Mouse (Mus musculus) ES-Bruce4 (cell line): ENCODE data around the gene Gm16368. TPM values are rescaled to one million over a fixed set of nuclear protein-coding genes. Genes with fewer than 3 reads are reported as not detected.
"Not testable (repeated sequence)": the region's sequence is repeated elsewhere in the genome, so short reads cannot be mapped to it uniquely, and the experiment has no call there.

ENCODE experiments used
- H3K27ac ChIP-seq: 2 replicates; pipeline ENCODE4 v1.5.1; 2012; ENCODE audit warnings: low read length, inconsistent platforms; ENCODE audit not compliant: insufficient read depth
- H3K27me3 ChIP-seq: 2 replicates; pipeline ENCODE4 v1.6.1; 2012; ENCODE audit warnings: mild to moderate bottlenecking, low read length, inconsistent platforms; ENCODE audit not compliant: control insufficient read depth, poor library complexity, insufficient read depth, severe bottlenecking
- H3K36me3 ChIP-seq: 2 replicates; pipeline ENCODE4 v1.6.1; 2012; ENCODE audit warnings: inconsistent platforms, mild to moderate bottlenecking, low read length, moderate library complexity; ENCODE audit not compliant: control insufficient read depth, poor library complexity, insufficient read depth, severe bottlenecking
- H3K4me1 ChIP-seq: one replicate; pipeline ENCODE4 v1.8.1; 2011; ENCODE audit warnings: low read length; ENCODE audit not compliant: control insufficient read depth, insufficient read depth
- H3K4me3 ChIP-seq: 2 replicates; pipeline ENCODE4 v1.5.1; 2011; ENCODE audit warnings: low read depth, mild to moderate bottlenecking, low read length
- H3K9ac ChIP-seq: 2 replicates; pipeline ENCODE4 v1.6.1; 2012; ENCODE audit warnings: low read depth, mild to moderate bottlenecking, inconsistent platforms; ENCODE audit not compliant: poor library complexity, severe bottlenecking
- H3K9me3 ChIP-seq: replicated peaks from 2 replicates; pipeline ENCODE4 v1.6.1; 2012; ENCODE audit warnings: mild to moderate bottlenecking, low read length, inconsistent platforms; ENCODE audit not compliant: control insufficient read depth, poor library complexity, insufficient read depth, severe bottlenecking
- CTCF ChIP-seq: IDR thresholded peaks from one replicate; pipeline ENCODE4 v1.8.1; 2011; ENCODE audit warnings: low read depth, low read length
- polyA plus RNA-seq: library from polyadenylated mRNA; stranded (reverse); fragments of >200 nt; gene quantifications from 2 replicates; pipeline ENCODE4 v1.2.4, GENCODE M21; 2011; ENCODE audit warnings: low read depth; ENCODE audit not compliant: missing spikeins, insufficient read depth, insufficient read length

The Gm16368 gene
- not detected in 2 replicates for polyA plus RNA-seq

DNA sequence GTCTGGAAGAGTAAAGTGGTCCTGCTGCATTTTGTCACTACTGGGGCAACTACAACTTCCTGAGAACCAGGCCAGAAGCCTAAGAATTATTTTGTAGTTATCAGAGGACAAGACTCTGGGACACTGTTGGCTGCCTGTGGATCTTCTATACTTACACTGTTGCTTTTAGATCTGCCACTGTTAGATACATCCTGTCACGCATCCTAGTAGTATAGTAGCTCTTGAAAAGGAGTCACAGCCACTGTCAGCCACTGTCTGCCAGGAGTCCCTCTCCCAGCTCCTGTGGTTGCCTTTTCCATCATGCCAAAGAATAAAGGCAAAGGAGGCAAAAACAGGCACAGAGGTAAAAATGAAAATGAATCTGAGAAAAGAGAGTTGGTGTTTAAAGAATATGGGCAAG is at the start of gene Gm16368:
TSS of gene Gm16368 (plus strand) at position 301 of the 400 bp plus-strand sequence.
- not testable (repeated sequence) for H3K36me3 ChIP-seq, H3K27me3 ChIP-seq, H3K4me1 ChIP-seq, H3K27ac ChIP-seq, H3K4me3 ChIP-seq, H3K9ac ChIP-seq, H3K9me3 ChIP-seq

DNA sequence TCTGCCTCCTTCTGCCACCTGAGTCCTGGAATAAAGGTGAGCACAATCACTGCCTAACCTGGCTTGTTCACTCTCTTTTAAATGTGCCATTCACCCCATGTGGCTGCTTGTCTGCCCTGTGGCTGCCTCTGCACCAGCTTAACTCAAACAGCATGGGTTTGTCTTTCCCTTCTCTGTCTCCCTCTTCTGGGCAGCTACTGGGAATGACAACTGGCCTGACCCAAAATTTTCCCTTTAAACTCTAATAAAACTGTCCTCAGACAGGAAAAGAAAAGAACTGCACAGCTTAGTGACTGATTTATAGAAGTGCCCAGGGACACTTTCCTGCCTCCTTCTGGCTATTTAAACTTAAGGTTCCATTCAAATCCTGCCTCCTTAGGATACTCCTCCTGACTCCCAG is 44.4 kb upstream of the Gm16368 start:
- not testable (repeated sequence) for H3K4me3 ChIP-seq, H3K9ac ChIP-seq, H3K36me3 ChIP-seq, H3K4me1 ChIP-seq, H3K27me3 ChIP-seq, H3K27ac ChIP-seq
- TF ChIP-seq CTCF = peak; percentile 37
- H3K9me3 ChIP-seq = peaks cover 21% of the 10 kb centered on the region

DNA sequence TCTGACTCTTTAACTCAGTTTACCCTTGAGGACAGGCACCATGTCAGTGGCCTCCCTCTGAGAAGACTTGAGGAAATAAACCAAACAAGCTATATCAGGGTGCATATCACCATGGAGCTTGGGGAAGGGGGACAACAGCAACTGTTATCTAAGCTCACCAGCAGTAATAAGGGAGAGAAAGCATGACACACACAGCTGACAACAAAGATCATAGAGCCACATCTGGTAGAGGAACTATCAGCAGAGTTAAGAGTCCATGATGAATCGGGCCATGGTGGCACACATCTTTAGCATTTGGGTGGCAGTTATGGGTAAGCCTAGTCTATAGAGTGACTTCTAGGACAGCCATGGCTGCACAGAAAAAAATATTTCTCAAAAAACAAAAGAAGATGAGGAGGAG is 43.8 kb upstream of the Gm16368 start:
- not testable (repeated sequence) for H3K36me3 ChIP-seq, H3K4me1 ChIP-seq, H3K9ac ChIP-seq, H3K4me3 ChIP-seq, H3K27ac ChIP-seq, H3K27me3 ChIP-seq
- H3K9me3 ChIP-seq = peaks cover 15% of the 10 kb centered on the region

DNA sequence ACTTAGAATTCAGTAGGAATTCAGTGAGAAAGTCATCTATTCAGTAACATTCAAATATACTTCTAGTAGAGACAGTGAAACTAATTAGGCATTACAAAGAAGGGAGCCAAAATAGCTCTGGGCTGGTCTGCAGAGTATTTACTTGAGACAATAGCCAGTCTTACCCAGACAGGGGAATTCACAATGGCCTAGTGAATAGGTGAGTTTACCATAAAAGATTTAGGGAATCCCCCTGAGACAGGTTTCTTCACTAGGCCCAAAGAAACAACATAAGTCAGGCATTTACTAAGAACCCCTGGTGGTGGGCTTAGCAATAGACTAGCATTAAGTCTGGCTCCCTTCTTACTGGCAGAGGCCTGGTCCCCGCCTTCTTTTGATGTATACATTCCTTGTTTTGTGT is 38.3 kb upstream of the Gm16368 start:
- peaks cover 15% of the 10 kb centered on the region for H3K9me3 ChIP-seq
- not testable (repeated sequence) for H3K27me3 ChIP-seq, H3K36me3 ChIP-seq, H3K9ac ChIP-seq, H3K4me3 ChIP-seq, H3K4me1 ChIP-seq
- peak overlapping the region; percentile 92 for H3K27ac ChIP-seq

Other genes with a start within 250 kb of the Gm16368 start
- not detected in 2 replicates for gene Gm2001, start 241.4 kb upstream of the Gm16368 start, polyA plus RNA-seq
- not detected in 2 replicates for gene Gm2016, start 209.6 kb upstream of the Gm16368 start, polyA plus RNA-seq
- not detected in 2 replicates for gene Gm2022, start 188.3 kb upstream of the Gm16368 start, polyA plus RNA-seq
- not detected in 2 replicates for gene Gm2035, start 163.8 kb upstream of the Gm16368 start, polyA plus RNA-seq
- not detected in 2 replicates for gene Gm2042, start 129.6 kb upstream of the Gm16368 start, polyA plus RNA-seq
- gene Gm2075, start 71.8 kb upstream of the Gm16368 start, polyA plus RNA-seq = not detected in 2 replicates
- not detected in 2 replicates for gene Gm6803, start 64.9 kb upstream of the Gm16368 start, polyA plus RNA-seq
- not detected in 2 replicates for gene Gm2056, start 56.7 kb upstream of the Gm16368 start, polyA plus RNA-seq
- not detected in 2 replicates for gene Gm10436, start 98.4 kb downstream of the Gm16368 start, polyA plus RNA-seq
- not detected in 2 replicates for gene Gm8332, start 166.4 kb downstream of the Gm16368 start, polyA plus RNA-seq
- not detected in 2 replicates for gene Gm5662, start 190.8 kb downstream of the Gm16368 start, polyA plus RNA-seq
- not detected in 2 replicates for gene Gm5039, start 240.3 kb downstream of the Gm16368 start, polyA plus RNA-seq